Mouse (Mus musculus): ENCODE data around the gene Utp14b. TPM values are rescaled to one million over a fixed set of nuclear protein-coding genes. Genes with fewer than 3 reads are reported as not detected.

Gene Utp14b
- polyA plus RNA-seq, 1 experiment from 2014 or later = 5.4 TPM

- no peak for DNase-seq (ENCODE audit: low spot score)
- 95% methylated on average over 2 of the region's 2 CpGs for WGBS
Measured at GRCm38 (mm10) chr1:78642197-78642596, 15.6 kb upstream of the Utp14b start.

GRCm38 (mm10) chr1:78647317-78647885 lies 10.4 kb upstream of the Utp14b start:
- no peaks in the 10 kb centered on the region for H3K9me3 ChIP-seq (ENCODE audit: control insufficient read depth, low read length)
- 49% methylated on average over 8 of the region's 8 CpGs for WGBS
- H3K27me3 ChIP-seq (ENCODE audit: control insufficient read depth, insufficient read depth, low read length) = no peaks in the 10 kb centered on the region
- DNase-seq (ENCODE audit: low spot score) (no peak), ATAC-seq (ENCODE audit: insufficient number of reproducible peaks, low FRiP score, low TSS enrichment, low read depth) (no peak; the same call in 1 of the 2 replicates)
- no peak overlapping the region for H3K4me2 ChIP-seq (ENCODE audit: low read depth, severe bottlenecking)
- no peak overlapping the region for H3K9ac ChIP-seq (ENCODE audit: low read length)
- H3K4me1 ChIP-seq (ENCODE audit: control insufficient read depth, insufficient read depth, low read length) = peaks cover 6% of the 10 kb centered on the region; the same call in 1 of the 2 replicates
- no peak overlapping the region for H3K27ac ChIP-seq (replicated peaks; ENCODE audit: low read depth, low read length)
- no peak overlapping the region for H3K4me3 ChIP-seq (ENCODE audit: low read depth, low read length)
- H3K36me3 ChIP-seq (ENCODE audit: control insufficient read depth, insufficient read depth, low read length) = no peaks in the 10 kb centered on the region

More at GRCm38 (mm10) chr1:78642197-78642596, 15.6 kb upstream of the Utp14b start:
- H3K9me3 ChIP-seq (ENCODE audit: control insufficient read depth, low read length) = no peaks in the 10 kb centered on the region
- H3K4me1 ChIP-seq (ENCODE audit: control insufficient read depth, insufficient read depth, low read length) = no peaks in the 10 kb centered on the region
- no peaks in the 10 kb centered on the region for H3K27me3 ChIP-seq (ENCODE audit: control insufficient read depth, insufficient read depth, low read length)
- no peak overlapping the region for H3K9ac ChIP-seq (ENCODE audit: low read length)
- no peak overlapping the region for H3K27ac ChIP-seq (replicated peaks; ENCODE audit: low read depth, low read length)
- H3K36me3 ChIP-seq (ENCODE audit: control insufficient read depth, insufficient read depth, low read length) = no peaks in the 10 kb centered on the region
- H3K4me2 ChIP-seq (ENCODE audit: low read depth, severe bottlenecking) = no peak overlapping the region
- no peak for ATAC-seq (ENCODE audit: insufficient number of reproducible peaks, low FRiP score, low TSS enrichment, low read depth)
- H3K4me3 ChIP-seq (ENCODE audit: low read depth, low read length) = no peak overlapping the region

GRCm38 (mm10) chr1:78649269-78650061 lies 8.4 kb upstream of the Utp14b start:
- WGBS = 50% methylated on average over 6 of the region's 6 CpGs
- H3K27ac ChIP-seq (replicated peaks; ENCODE audit: low read depth, low read length) = no peak overlapping the region

GRCm38 (mm10) chr1:78656472-78656871 lies 1.4 kb upstream of the Utp14b start:
- no peak for ATAC-seq (ENCODE audit: insufficient number of reproducible peaks, low FRiP score, low TSS enrichment, low read depth)
- H3K36me3 ChIP-seq (ENCODE audit: control insufficient read depth, insufficient read depth, low read length) = no peaks in the 10 kb centered on the region
- H3K27ac ChIP-seq (replicated peaks; ENCODE audit: low read depth, low read length) = no peak overlapping the region
- peak; percentile 43 for DNase-seq (ENCODE audit: low spot score)
- WGBS = 16% methylated on average over 2 of the region's 2 CpGs
- no peak overlapping the region for H3K4me2 ChIP-seq (ENCODE audit: low read depth, severe bottlenecking)
- H3K4me1 ChIP-seq (ENCODE audit: control insufficient read depth, insufficient read depth, low read length) = peaks cover 11% of the 10 kb centered on the region
- no peak overlapping the region for H3K9ac ChIP-seq (ENCODE audit: low read length)
- H3K9me3 ChIP-seq (ENCODE audit: control insufficient read depth, low read length) = no peaks in the 10 kb centered on the region
- no peak overlapping the region for H3K4me3 ChIP-seq (ENCODE audit: low read depth, low read length)
- H3K27me3 ChIP-seq (ENCODE audit: control insufficient read depth, insufficient read depth, low read length) = no peaks in the 10 kb centered on the region

More at GRCm38 (mm10) chr1:78649269-78650061, 8.4 kb upstream of the Utp14b start:
- Histone ChIP-seq H3K27me3 (ENCODE audit: control insufficient read depth, insufficient read depth, low read length) (no peaks in the 10 kb centered on the region), H3K4me2 (ENCODE audit: low read depth, severe bottlenecking) (no peak overlapping the region), H3K9ac (ENCODE audit: low read length) (no peak overlapping the region), H3K4me3 (ENCODE audit: low read depth, low read length) (no peak overlapping the region), H3K9me3 (ENCODE audit: control insufficient read depth, low read length) (no peaks in the 10 kb centered on the region), H3K36me3 (ENCODE audit: control insufficient read depth, insufficient read depth, low read length) (no peaks in the 10 kb centered on the region), H3K4me1 (ENCODE audit: control insufficient read depth, insufficient read depth, low read length) (peaks cover 6% of the 10 kb centered on the region; the same call in 1 of the 2 replicates)
- peak; percentile 39; the same call in 1 of the 2 replicates for ATAC-seq (ENCODE audit: insufficient number of reproducible peaks, low FRiP score, low TSS enrichment, low read depth)
- DNase-seq (ENCODE audit: low spot score) = no peak

- Histone ChIP-seq H3K4me3 (ENCODE audit: low read depth, low read length) (peak overlapping the region; percentile 94), H3K9ac (ENCODE audit: low read length) (0 out of 2 replicates have a peak overlapping the region, but pooled peaks have one; percentile 5), H3K27ac (replicated peaks; ENCODE audit: low read depth, low read length) (peak overlapping the region; percentile 97; the same call in 1 of the 2 replicates), H3K4me1 (ENCODE audit: control insufficient read depth, insufficient read depth, low read length) (peaks cover 11% of the 10 kb centered on the region), H3K4me2 (ENCODE audit: low read depth, severe bottlenecking) (peak overlapping the region; percentile 46; the same call in 1 of the 2 replicates), H3K9me3 (ENCODE audit: control insufficient read depth, low read length) (no peaks in the 10 kb centered on the region), H3K36me3 (ENCODE audit: control insufficient read depth, insufficient read depth, low read length) (no peaks in the 10 kb centered on the region), H3K27me3 (ENCODE audit: control insufficient read depth, insufficient read depth, low read length) (no peaks in the 10 kb centered on the region)
- ATAC-seq (ENCODE audit: insufficient number of reproducible peaks, low FRiP score, low TSS enrichment, low read depth) = no peak
- 32% methylated on average over 22 of the region's 22 CpGs for WGBS
- DNase-seq (ENCODE audit: low spot score) = no peak
Measured at GRCm38 (mm10) chr1:78657021-78657629, 713 bp upstream of the Utp14b start.

- ATAC-seq (ENCODE audit: insufficient number of reproducible peaks, low FRiP score, low TSS enrichment, low read depth) (no peak), DNase-seq (ENCODE audit: low spot score) (peak; percentile 53)
- H3K9ac ChIP-seq (ENCODE audit: low read length) = peak overlapping the region; percentile 96
- H3K36me3 ChIP-seq (ENCODE audit: control insufficient read depth, insufficient read depth, low read length) = no peaks in the 10 kb centered on the region
- H3K27me3 ChIP-seq (ENCODE audit: control insufficient read depth, insufficient read depth, low read length) = no peaks in the 10 kb centered on the region
- H3K9me3 ChIP-seq (ENCODE audit: control insufficient read depth, low read length) = no peaks in the 10 kb centered on the region
- 2% methylated on average over 20 of the region's 20 CpGs for WGBS
- peak overlapping the region; percentile 74 for H3K4me2 ChIP-seq (ENCODE audit: low read depth, severe bottlenecking)
- H3K4me1 ChIP-seq (ENCODE audit: control insufficient read depth, insufficient read depth, low read length) = peaks cover 11% of the 10 kb centered on the region
- peak overlapping the region; percentile 97 for H3K27ac ChIP-seq (replicated peaks; ENCODE audit: low read depth, low read length)
- H3K4me3 ChIP-seq (ENCODE audit: low read depth, low read length) = peak overlapping the region; percentile 94
Measured at GRCm38 (mm10) chr1:78658441-78659269, 817 bp downstream of the Utp14b start.

- Histone ChIP-seq H3K9me3 (ENCODE audit: control insufficient read depth, low read length) (no peaks in the 10 kb centered on the region), H3K27me3 (ENCODE audit: control insufficient read depth, insufficient read depth, low read length) (no peaks in the 10 kb centered on the region), H3K36me3 (ENCODE audit: control insufficient read depth, insufficient read depth, low read length) (no peaks in the 10 kb centered on the region; the same call in 1 of the 2 replicates), H3K27ac (replicated peaks; ENCODE audit: low read depth, low read length) (no peak overlapping the region), H3K4me3 (ENCODE audit: low read depth, low read length) (peak overlapping the region; percentile 94), H3K4me2 (ENCODE audit: low read depth, severe bottlenecking) (peak overlapping the region; percentile 74), H3K4me1 (ENCODE audit: control insufficient read depth, insufficient read depth, low read length) (peaks cover 11% of the 10 kb centered on the region), H3K9ac (ENCODE audit: low read length) (peak overlapping the region; percentile 96)
- DNase-seq (ENCODE audit: low spot score) (no peak), ATAC-seq (ENCODE audit: insufficient number of reproducible peaks, low FRiP score, low TSS enrichment, low read depth) (no peak)
- WGBS = 54% methylated on average over 4 of the region's 4 CpGs
Measured at GRCm38 (mm10) chr1:78659270-78659823, 1.5 kb downstream of the Utp14b start.

Data from limb, embryonic 11.5 days (tissue).